Mouse (Mus musculus): ENCODE data around the gene Acbd4. TPM values are rescaled to one million over a fixed set of nuclear protein-coding genes. Genes with fewer than 3 reads are reported as not detected.

The Acbd4 gene
- polyA plus RNA-seq, 1 experiment from 2014 or later = 100 TPM

GRCm38 (mm10) chr11:103118866-103119265 is 17.4 kb downstream of the Acbd4 start:
- CTCF ChIA-PET = interaction anchor here (0.6 to 6.0 kb wide), 3 partner anchors 9 to 40 kb away, joined by 4 to 68 read pairs (median 39); partner anchors contain the start of genes Acbd4 and Plcd3
- TF ChIP-seq CTCF (IDR thresholded peaks at IDR 0.05) = no peak
- DNase-seq (ENCODE audit: low read depth, low spot score) (no peak), ATAC-seq (no peak)
- in situ Hi-C loops (cut with MboI; ENCODE audit: low pct_unique_long_range_greater_than_20kb) = no loop called here
- H3K27me3 ChIP-seq = no peaks in the 10 kb centered on the region
- POLR2A ChIA-PET = interaction anchor here (2.5 to 7.3 kb wide), 4 partner anchors 9 to 40 kb away, joined by 14 to 86 read pairs (median 54); partner anchors contain the start of genes Acbd4, Hexim2 and Plcd3

- in situ Hi-C loops (cut with MboI; ENCODE audit: low pct_unique_long_range_greater_than_20kb) = loop anchor here (5.0 kb wide), 1 partner anchor 38 kb away; no protein-coding TSS in a partner anchor
- DNase-seq (ENCODE audit: low read depth, low spot score) (no peak), ATAC-seq (no peak)
- ChIA-PET CTCF (interaction anchor here (2.9 to 6.0 kb wide), 2 partner anchors 16 to 40 kb away, joined by 39 to 68 read pairs; partner anchors contain the start of genes Acbd4 and Plcd3), POLR2A (interaction anchor here (5.2 kb wide), 1 partner anchor 39 kb away, joined by 49 read pairs; no protein-coding TSS in a partner anchor)
- TF ChIP-seq CTCF (IDR thresholded peaks at IDR 0.05) = no peak
- no peaks in the 10 kb centered on the region for H3K27me3 ChIP-seq
Measured at GRCm38 (mm10) chr11:103119609-103120008, 18.1 kb downstream of the Acbd4 start.

- no peak for TF ChIP-seq CTCF (IDR thresholded peaks at IDR 0.05)
- in situ Hi-C loops (cut with MboI; ENCODE audit: low pct_unique_long_range_greater_than_20kb) = loop anchor here (5.0 kb wide), 1 partner anchor 37 kb away; no protein-coding TSS in a partner anchor
- no peak for ATAC-seq
- ChIA-PET CTCF (no interaction called here), POLR2A (no interaction called here)
- H3K27me3 ChIP-seq = no peaks in the 10 kb centered on the region
- no peak for DNase-seq (ENCODE audit: low read depth, low spot score)
Measured at GRCm38 (mm10) chr11:103120315-103120714, 18.8 kb downstream of the Acbd4 start.

- peak; percentile 18 for ATAC-seq
- in situ Hi-C loops (cut with MboI; ENCODE audit: low pct_unique_long_range_greater_than_20kb) = no loop called here
- H3K27me3 ChIP-seq = no peaks in the 10 kb centered on the region
- DNase-seq (ENCODE audit: low read depth, low spot score) = no peak
- TF ChIP-seq CTCF (IDR thresholded peaks at IDR 0.05) = no peak
- CTCF ChIA-PET = interaction anchor here (2.1 to 6.9 kb wide), 4 partner anchors 15 to 30 kb away, joined by 4 to 35 read pairs (median 15); no protein-coding TSS in a partner anchor
- POLR2A ChIA-PET = interaction anchor here (0.7 to 4.6 kb wide), 6 partner anchors 10 to 30 kb away, joined by 3 to 59 read pairs (median 4); partner anchors contain the start of gene Hexim1
Measured at GRCm38 (mm10) chr11:103131701-103132575, 30.5 kb downstream of the Acbd4 start, which contains the start of gene Hexim2. Gene Hexim2, plus strand, starts transcription at chr11:103132429.

- H3K27me3 ChIP-seq = no peaks in the 10 kb centered on the region
- CTCF ChIA-PET = interaction anchor here (0.7 to 6.9 kb wide), 8 partner anchors 9 to 321 kb away, joined by 3 to 35 read pairs (median 12); no protein-coding TSS in a partner anchor
- ATAC-seq (peak; percentile 89), DNase-seq (ENCODE audit: low read depth, low spot score) (peak; percentile 100)
- in situ Hi-C loops (cut with MboI; ENCODE audit: low pct_unique_long_range_greater_than_20kb) = no loop called here
- no peak for TF ChIP-seq CTCF (IDR thresholded peaks at IDR 0.05)
- POLR2A ChIA-PET = interaction anchor here (0.6 to 4.6 kb wide), 8 partner anchors 10 to 442 kb away, joined by 3 to 59 read pairs (median 4); partner anchors contain the start of gene Hexim1
Measured at GRCm38 (mm10) chr11:103132576-103133455, 31.3 kb downstream of the Acbd4 start.

GRCm38 (mm10) chr11:103133456-103134185 is 32.1 kb downstream of the Acbd4 start:
- no peak for ATAC-seq
- in situ Hi-C loops (cut with MboI; ENCODE audit: low pct_unique_long_range_greater_than_20kb) = no loop called here
- DNase-seq (ENCODE audit: low read depth, low spot score) = no peak
- ChIA-PET POLR2A (interaction anchor here (0.6 to 4.6 kb wide), 6 partner anchors 9 to 103 kb away, joined by 3 to 59 read pairs (median 6); partner anchors contain the start of gene Hexim1), CTCF (interaction anchor here (0.7 to 4.2 kb wide), 6 partner anchors 9 to 322 kb away, joined by 3 to 18 read pairs (median 10); no protein-coding TSS in a partner anchor)
- no peaks in the 10 kb centered on the region for H3K27me3 ChIP-seq
- TF ChIP-seq CTCF (IDR thresholded peaks at IDR 0.05) = no peak

GRCm38 (mm10) chr11:103134221-103134620 is 32.7 kb downstream of the Acbd4 start:
- no peak for TF ChIP-seq CTCF (IDR thresholded peaks at IDR 0.05)

GRCm38 (mm10) chr11:103136039-103136577 is 34.6 kb downstream of the Acbd4 start:
- in situ Hi-C loops (cut with MboI; ENCODE audit: low pct_unique_long_range_greater_than_20kb) = no loop called here
- ChIA-PET CTCF (interaction anchor here (1.1 kb wide), 1 partner anchor 21 kb away, joined by 3 read pairs; no protein-coding TSS in a partner anchor), POLR2A (no interaction called here)
- no peak for TF ChIP-seq CTCF (IDR thresholded peaks at IDR 0.05)
- ATAC-seq = no peak
- no peak for DNase-seq (ENCODE audit: low read depth, low spot score)
- H3K27me3 ChIP-seq = no peaks in the 10 kb centered on the region

More at GRCm38 (mm10) chr11:103134221-103134620, 32.7 kb downstream of the Acbd4 start:
- no peaks in the 10 kb centered on the region for H3K27me3 ChIP-seq
- in situ Hi-C loops (cut with MboI; ENCODE audit: low pct_unique_long_range_greater_than_20kb) = no loop called here
- no peak for ATAC-seq
- no peak for DNase-seq (ENCODE audit: low read depth, low spot score)
- CTCF ChIA-PET = interaction anchor here (1.6 to 4.2 kb wide), 5 partner anchors 8 to 32 kb away, joined by 4 to 18 read pairs (median 13); no protein-coding TSS in a partner anchor
- POLR2A ChIA-PET = interaction anchor here (1.7 to 4.6 kb wide), 3 partner anchors 9 to 24 kb away, joined by 7 to 59 read pairs (median 48); partner anchors contain the start of gene Hexim1

Measured in Patski (cell line).